Mouse (Mus musculus): ENCODE results near the gene Gse1. TPM values are rescaled to one million over a fixed set of nuclear protein-coding genes. Genes with fewer than 3 reads are reported as not detected.

Gene Gse1
- 100 to 1,000 TPM; 114 to 136 (median 127) TPM for total RNA-seq (2022)

DNA sequence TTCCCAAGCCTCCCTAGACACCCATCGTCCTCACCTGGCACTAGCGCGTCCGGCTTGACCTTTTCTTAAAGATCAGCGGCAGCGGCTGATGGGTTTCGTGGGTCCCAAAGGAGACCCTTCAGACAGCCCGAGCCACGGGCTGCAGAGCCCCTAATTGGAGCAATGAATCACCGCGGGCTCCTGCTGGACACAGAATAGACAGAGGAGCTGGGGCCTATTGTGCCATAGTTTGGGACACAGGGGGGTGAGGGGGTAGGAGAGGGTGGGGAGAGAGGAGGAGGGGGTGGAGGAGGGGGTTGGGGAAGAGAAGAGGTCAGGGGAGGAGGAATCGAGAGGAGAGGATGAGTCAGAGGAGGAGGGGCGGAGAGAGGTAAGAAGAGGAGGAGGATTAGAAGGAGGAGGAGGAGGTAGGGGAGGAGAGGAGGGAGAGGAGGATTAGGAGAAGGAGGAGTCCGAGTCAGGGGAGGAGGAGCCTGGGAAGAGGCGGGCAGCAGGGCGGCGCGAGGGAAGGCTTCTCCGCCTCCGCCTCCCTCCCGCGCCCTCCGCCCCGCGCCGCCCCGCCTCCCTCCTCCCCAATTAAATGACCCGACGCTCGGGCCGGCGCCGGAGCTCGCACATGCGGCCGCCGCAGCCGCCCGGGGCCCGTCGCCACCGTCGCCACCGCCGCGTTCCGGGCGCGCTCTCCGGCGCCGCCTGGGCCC is at the start of gene Gse1:
Gse1 (plus strand) TSS at position 566 of the 701 bp plus-strand sequence.
- peak in 1 of 2 experiments; percentile 66 for DNase-seq (ENCODE audit: low spot score in 2 of 2)

DNA sequence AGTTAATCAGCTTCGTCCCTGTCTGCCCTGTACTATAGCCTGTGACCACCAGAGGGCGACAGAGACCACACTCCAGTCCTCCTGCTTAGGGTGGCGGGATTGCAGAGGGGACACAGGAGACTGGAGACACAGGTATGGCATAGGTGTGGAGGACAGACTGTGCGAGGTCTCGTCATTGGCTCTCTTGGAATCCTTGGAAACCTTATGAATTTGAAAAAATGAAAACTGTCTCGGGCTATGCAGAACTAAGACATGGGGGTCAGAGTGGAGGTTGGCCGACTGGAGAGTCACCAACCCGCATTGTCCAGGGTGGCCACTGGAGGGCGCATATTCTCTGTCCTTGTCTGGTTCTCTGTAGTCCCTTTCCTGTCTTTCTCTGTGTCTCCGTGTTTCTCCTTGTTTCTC is 49.2 kb upstream of the Gse1 start:
- peak; percentile 76 to 92 for DNase-seq (ENCODE audit: low spot score in 2 of 2)

DNA sequence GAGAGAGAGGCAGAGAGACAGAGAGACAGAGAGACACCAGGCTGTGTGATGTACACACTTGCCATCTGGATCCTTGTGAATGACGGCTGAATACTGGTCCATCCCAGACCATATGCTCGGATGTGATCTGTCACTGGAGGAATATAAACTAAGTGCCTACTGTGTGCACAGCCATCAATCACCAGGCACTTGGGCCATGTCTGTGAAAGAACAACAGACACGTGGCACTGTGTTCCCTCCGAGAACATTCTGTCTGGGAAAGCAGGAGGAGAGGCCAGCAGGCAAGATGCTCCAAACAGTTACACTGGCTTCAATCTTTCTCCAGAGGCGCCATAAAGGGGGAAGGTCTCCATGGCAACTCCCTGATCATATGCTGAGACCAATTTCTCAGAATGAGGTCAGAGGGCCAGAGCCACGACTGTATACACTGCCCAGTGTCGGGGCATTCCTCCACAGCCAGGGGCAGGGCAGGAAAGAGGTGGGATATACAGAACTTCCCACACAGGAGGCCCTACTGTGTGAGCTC is 47.7 kb upstream of the Gse1 start:
- DNase-seq (ENCODE audit: low spot score in 2 of 2), result no peak

DNA sequence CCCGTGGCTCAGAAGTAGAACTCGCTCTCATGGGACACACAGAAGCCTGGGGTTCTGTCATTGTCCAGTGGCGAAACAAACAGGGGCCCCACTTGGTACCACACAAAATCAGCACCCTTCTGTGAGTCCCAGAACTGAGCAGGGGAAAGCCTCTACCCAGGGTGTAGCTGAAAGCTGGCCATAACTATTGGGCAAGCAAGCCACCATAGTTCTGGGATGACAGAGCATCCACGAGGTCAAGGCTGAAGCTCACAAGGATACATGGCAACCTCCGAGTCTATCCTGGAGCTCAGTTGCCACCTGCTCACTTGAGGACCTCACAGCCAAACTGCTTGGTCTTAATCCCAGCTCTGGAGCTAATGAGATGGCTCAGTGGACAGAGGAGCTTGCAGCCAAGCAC is 47.0 kb upstream of the Gse1 start:
- DNase-seq (ENCODE audit: low spot score in 2 of 2), result no peak

DNA sequence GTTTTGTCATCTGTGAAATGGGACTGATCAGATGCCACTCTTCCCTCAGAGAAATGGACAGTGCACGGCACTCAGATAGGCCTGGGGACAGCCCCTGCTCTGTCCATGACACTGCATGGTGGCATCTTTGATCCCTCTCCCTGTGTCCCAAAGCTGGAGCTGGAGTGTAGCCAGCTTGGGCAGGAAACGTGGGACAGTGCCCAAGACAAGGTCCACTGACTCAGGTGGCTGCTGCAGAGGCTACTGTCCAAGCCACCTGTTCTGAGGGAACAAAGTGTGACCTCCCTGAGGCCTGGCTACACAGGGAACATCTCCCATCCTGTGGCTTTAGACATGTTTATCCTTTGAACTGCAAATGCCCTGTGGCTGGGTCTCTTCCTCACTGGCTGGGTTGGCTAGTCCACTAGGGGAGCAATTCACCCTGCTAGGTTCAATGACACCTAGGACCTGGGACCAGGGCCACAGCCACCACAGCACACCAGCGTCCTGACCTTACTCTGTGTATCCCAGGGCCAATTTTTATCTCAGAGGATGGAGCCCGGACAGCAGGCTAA is 46.3 kb upstream of the Gse1 start:
- no peak for DNase-seq (ENCODE audit: low spot score in 2 of 2)

DNA sequence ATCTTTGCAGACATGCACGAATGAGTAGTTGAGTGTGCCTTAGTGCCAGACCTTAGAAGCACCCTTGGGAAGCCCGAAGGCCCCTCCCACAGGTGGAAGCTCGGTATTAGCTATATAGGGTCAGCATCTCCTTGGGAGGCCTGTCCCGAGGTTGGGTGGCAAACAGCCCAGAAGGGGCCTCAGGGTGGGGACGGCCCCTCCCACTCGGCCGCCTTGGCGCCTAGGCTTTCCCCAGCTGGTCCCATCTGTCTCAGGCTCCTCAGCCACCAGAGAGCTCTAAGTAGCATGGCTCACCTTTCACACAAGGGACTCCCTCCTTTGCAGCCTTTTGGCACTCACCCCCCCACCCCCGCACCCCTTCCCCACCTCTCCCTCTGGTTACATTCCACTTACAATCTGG is 43.9 kb upstream of the Gse1 start:
- no peak for DNase-seq (ENCODE audit: low spot score in 2 of 2)

DNA sequence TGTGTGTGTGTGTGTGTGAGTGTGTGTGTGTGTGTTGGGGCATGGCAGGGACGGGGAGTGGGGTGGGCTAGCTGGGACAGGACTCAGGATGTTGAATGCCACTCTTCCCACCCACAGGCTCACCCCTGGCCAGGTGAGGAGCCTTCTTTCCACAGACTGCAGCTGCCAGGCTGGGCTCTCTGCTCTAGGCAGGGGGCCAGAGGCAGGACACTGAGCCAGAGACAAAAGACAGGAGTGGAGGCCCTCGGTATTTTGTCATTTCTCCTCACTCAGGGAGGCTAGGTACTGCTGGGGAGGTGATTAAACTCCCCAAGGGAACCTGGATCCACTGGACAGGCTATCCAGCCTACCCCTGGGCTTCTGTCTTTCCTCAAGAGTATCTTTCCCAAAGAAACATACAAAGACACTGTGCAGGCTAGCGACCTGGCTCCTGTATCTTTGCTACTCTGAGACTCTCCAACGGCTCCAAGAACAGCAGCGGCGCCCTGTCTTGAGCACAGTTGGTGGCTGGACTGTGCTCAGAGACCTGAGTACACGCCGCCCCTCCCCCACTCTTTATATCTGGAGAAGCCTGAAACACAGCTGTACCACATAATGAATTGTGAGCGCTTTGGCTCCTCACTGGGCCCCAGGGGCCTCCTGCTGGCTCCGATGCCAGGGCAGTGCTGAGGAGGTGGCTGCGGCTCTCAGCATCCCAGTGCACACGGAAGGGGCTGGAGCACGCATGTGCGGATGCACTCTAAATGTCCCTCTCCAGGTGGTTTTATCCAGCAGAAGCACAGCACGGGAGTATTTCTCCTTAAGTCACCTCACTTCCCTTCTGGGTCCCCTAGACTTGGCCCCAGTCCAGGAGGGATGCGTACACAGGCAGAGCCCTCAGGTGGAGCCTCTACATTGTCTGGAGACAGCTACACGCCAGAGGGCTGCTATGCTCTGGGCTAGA is 43.1 kb upstream of the Gse1 start:
- no peak for DNase-seq (ENCODE audit: low spot score in 2 of 2)

DNA sequence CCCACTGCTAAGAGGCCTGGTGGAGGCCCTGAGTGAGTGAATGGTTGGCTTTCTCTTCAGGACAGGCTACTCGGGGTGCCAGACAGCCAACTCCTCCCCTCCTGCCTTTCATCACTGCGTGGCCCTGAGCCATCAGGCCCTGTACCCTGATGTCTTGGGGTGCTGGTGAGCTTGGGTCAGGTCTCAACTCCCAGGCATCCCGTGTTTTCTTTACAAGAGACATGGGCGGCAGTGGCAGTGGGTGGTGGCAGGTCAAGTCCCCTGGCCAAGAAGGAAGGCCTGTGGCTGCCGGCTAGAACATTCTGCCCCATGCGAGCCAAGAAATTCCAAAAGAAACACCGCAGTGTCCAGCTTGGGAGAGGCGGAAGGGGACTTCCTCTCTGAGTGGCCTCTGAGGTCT is 41.8 kb upstream of the Gse1 start:
- peak in 1 of 2 experiments; percentile 38 for DNase-seq (ENCODE audit: low spot score in 2 of 2)

DNA sequence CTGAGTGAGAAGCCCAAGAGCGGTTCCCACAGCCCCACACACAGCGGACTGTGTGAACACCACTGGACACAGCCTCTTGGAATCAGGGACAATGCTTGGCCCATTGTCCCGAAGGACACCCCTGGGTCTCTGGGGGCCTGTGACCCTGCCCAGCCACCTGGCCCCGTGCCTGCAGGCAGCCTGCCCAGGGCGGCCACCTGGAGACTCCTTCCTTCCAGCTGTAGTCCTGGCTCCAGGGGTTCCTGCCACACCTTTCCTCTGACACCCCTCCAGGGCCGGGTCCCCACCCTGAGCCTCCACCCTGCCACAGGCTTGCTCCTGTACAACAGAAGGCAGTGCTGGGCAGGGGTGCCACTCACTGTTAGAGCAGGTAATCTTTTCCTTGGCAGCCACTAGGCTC is 39.7 kb upstream of the Gse1 start:
- no peak for DNase-seq (ENCODE audit: low spot score in 2 of 2)

DNA sequence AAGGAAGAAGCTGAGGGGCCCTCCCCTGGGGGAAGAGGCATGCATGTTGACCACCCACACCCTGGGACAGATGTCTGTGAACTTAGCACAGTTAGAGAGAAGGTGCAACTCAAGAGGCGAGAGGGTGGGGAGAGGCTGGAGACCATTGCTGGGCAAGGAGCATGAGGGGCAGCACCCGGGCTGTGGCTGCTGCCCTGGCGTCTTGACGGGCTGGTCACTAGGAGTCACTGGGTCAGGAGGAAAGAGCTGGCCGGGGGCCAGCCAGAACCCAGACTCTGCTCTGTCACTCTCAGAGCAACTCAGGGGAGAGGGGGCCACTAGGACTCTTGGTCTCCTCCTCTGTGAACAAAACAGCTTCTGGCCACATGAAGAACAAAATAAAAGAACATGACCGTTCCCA is 38.8 kb upstream of the Gse1 start:
- DNase-seq (ENCODE audit: low spot score in 2 of 2), result no peak

DNA sequence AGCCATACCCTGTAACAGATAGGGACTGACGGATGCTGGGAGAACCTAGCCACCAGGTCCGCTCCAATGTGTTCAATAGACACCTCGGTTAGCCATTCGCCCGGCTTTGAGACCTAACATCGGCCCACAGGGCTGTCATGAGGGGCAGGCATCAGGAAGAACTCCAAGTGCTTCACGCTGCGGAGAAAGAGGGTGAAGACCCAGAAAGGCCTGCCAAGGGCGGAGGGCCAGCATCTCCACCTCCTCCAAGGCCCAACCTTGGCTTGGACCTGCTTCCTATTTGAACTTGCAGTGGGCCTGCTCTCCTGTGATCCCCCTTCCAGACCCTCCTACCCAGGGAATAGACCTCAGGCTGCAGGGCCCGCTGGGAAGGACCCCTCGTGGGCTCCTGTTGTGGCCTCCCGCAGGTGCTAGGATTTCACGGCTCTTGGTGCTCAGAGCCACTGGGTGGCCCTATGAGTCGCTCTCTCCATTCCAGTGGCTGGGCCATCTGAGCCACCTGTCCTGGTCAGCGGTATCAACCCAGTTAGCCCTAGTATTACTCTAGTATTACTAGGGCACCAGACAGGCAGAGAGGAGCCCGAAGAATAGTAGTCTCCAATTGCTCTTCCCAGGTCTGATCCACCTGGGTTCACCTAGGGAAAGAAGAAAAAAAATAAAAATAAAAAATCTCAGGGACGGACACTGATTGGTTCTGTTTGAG is 38.0 kb upstream of the Gse1 start:
- DNase-seq (ENCODE audit: low spot score in 2 of 2), result no peak

DNA sequence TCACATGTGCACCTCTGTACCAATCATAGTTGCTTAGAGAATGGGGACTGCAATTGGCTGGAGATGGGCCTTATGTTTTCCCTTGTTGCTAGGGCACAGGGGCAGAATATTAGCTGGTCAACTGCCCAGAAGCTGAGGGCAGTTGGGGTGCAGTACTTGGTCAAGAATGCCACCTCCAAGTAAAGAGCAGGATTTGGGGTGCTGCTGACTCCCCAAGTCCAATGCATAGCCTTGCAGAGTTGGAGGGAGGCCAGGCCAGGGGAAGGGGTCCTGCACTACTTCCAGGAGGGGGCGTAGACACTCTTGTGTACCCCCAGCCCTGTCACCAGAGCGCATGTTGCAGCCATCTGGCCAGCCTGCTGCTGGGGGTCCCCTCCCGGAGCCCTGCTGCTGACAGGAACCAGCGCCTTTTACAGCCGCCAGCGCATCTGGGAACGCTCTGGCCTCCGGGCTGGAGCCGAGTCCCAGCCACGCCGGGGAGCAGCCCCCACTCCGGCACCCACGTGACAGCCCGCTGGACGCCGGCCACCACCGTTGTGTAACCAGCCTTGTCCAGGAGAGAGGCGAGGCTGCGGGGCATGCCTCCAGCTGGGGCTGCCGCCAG is 37.3 kb upstream of the Gse1 start:
- peak; percentile 82 to 85 for DNase-seq (ENCODE audit: low spot score in 2 of 2)

DNA sequence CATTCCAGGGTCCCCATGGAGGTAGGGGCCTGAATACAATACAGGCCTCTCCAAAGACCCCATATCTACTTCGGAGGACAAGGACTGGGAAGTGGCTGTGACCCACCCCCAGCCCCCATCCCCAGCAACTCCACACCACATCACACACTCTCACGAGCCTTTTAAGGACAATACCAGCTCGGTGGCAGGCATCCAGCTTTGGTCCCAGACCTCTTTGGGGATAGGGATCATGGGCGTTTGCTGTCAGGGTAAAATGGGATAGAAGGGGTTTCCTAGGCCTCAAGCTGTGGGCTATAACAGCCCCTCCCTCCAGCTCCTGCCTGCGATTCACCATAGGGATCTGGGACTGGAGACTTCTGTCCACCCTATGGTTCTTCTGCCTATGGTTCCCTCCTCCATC is 36.6 kb upstream of the Gse1 start:
- DNase-seq (ENCODE audit: low spot score in 2 of 2), result no peak

DNA sequence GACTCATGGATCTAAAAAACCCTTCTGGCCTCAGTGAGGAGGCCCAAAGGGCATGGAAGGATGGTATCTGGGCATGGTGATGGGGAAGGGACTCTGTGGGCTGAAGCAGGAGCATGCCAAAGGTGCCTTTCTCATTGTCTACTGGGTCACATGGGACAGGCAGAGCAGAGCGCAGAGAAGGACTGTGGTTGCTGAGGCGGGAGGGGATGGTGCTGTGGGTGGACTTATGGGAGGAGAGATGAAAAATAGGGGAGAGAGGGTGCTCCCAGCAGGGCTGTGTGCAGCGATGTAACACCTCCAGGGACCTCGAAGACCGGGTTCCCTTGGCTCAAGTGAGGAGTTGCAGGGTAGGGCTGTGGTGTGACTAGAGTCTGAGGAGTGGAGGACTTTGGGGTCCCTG is 36.1 kb upstream of the Gse1 start:
- DNase-seq (ENCODE audit: low spot score in 2 of 2), result no peak

DNA sequence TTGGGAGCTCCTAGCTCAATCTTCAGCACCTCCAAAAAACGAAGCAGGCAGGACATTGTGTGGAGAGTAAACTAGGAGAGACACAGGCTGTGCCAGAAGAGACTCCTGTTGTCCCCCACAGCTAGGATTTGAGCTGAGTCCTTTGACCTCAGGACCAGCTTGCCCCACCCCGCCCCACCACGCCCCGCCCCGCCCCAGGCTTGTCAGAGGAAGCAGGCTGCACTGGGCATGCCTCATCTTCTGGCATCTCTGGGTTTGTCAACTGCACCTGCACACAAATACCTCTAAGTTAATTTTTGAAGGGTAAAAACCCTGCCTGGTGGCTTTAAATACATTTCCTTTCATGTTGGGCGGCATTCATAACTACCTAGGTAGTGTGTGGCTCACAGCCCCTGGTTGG is 26.9 kb upstream of the Gse1 start:
- DNase-seq (ENCODE audit: low spot score in 2 of 2), result no peak

DNA sequence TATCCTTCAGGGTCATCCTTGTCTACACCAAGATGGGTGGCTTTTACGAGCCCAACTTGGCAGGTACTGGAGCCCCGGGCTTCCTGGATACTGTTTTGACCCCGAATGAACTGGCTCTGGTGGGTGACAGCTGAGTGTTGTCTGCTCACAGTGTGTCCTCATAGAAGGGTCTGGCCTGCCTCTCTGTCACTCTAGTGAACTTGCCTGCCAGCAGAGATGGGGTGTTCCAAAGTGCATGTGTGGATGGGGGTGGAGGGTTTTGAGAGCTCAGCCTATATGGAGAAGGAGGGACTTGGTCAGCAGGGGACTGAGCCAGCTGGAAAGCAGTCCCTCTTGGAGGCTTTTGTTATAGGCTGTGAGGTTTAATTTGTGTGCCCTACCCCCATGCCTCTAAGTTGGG is 25.7 kb upstream of the Gse1 start:
- DNase-seq (ENCODE audit: low spot score in 2 of 2), result no peak

DNA sequence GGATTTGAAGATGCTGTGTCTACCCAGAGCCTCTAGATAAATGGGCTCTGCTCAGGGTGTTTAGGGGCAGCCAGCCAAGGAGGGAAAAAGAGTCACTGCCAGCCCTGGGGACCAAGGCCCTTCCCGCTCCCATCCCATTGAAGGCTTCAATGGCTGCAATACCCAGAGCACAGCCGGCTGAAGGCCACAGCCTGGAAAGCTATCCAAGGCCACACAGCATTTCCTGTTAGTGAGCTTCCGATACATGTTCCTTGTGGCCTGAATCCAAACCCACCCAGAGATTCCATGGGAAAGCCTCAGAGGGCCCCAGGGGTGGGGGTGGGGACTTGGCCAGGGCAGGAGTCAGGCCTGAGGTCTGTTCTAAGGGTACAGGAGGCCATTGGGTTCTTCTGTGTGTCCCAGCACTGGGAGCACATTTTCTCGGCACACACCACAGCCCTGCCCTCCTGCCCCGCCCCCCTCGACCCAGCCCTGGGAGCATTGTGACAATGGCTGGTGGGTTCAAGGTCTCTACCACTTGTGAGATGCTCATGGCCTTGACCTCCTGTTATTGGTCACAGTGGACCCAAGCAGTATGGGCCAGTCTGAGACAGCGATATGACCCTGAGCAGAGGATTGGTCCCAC is 23.4 kb upstream of the Gse1 start:
- no peak for DNase-seq (ENCODE audit: low spot score in 2 of 2)

DNA sequence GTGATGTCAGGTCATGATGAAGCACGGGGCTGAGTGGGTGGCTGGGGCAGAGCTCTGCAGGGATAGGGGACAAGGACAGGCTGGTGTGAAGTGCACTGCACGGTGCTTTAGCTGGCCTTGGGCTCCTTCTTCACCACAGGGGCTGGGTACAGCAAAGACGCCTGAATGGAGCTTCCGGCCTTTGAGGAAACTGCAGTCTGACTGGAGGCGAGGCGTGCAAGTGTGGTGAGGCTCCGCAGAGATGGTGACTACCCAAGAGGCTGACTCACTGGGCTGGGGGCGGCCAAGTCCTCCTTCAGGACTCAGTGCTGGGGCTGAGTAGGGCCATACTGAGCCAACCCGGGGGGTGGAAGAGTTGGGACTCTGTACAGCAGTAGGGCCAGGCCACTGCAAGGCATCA is 22.3 kb upstream of the Gse1 start:
- DNase-seq (ENCODE audit: low spot score in 2 of 2), result no peak

DNA sequence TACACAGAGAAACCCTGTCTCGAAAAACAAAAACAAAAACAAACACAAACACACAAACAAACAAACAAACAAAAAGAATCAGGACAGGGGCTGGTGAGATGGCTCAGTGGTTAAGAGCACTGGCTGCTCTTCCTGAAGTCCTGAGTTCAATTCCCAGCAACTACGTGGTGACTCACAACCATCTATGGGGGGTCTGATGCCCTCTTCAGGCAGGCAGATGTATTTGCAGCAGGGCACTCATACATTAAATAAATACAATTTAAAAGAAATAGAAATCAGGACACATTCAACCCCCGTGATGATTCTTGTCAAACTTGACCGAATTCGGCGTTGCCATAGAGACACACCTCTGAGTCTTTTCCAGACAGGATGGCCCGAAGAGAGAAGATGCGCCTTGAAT is 20.9 kb upstream of the Gse1 start:
- no peak for DNase-seq (ENCODE audit: low spot score in 2 of 2)

DNA sequence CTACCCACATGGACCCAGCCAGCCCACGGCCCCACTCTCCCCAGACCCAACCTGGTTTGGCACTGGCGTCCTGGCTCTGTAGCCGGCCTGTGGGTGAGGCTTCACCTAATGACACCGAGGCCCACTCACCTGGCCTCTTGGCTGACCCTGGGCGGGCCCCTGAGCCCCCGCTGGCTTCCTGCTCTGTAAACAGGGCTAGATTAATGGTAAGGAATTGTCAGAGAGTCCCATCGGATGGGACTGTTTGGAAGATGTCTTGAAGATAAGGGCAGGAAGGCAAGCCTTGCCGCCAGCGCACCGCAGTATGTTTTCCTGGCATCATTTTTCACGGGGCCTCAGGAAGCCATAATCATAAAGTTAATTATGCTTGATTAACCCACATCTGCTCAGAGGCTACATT is 20.1 kb upstream of the Gse1 start:
- DNase-seq (ENCODE audit: low spot score in 2 of 2), result no peak

DNA sequence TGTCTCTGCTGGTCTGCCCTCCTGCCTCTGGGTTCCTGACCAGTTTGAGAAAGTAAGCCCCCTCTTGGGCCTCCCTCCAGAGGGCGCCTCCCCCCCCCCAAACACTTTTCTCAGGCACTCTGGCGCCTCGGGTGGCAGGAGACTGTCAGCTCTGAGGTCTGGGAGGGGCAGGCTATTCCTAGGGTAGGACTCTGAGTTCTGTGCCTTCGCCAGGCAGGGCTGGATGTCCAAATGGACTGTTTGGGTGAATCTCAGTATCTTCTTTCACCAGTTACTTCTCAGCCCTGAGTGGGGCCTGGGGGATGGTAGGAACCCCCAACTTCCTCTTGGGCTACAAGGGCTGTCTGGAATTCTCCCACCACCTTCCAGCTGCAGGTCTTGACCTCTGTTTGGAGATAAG is 16.9 kb upstream of the Gse1 start:
- no peak for DNase-seq (ENCODE audit: low spot score in 2 of 2)
